Mouse (Mus musculus) heart, embryonic 13.5 days (tissue): ENCODE measurements around the gene Gm20458. TPM values are rescaled to one million over a fixed set of nuclear protein-coding genes. Genes with fewer than 3 reads are reported as not detected.
A peak's percentile ranks its signal among the peaks of the same experiment; 100 is the strongest.

Experiments
- ATAC-seq: fragments of 200-750 bp; cut with Nextera tagmentation; 2 replicates; pipeline ENCODE4 v1.8.0; 2017; ENCODE audit warnings: moderate TSS enrichment; ENCODE audit not compliant: insufficient number of reproducible peaks, low FRiP score, low TSS enrichment; ENCODE audit errors: extremely low read depth
- H3K27ac ChIP-seq: fragments of 300-500 bp; sonication (generic); replicated peaks from 2 replicates; pipeline ENCODE4 v1.5.1; 2015; ENCODE audit warnings: moderate library complexity, mild to moderate bottlenecking, inconsistent platforms
- H3K27me3 ChIP-seq: fragments of 300-500 bp; sonication (generic); replicated peaks from 2 replicates; pipeline ENCODE4 v1.6.1; 2015; ENCODE audit warnings: mild to moderate bottlenecking, inconsistent platforms
- H3K36me3 ChIP-seq: fragments of 300-500 bp; sonication (generic); 2 replicates; pipeline ENCODE4 v1.6.1; 2015; ENCODE audit warnings: mild to moderate bottlenecking, inconsistent platforms
- H3K4me1 ChIP-seq: fragments of 300-500 bp; sonication (generic); 2 replicates; pipeline ENCODE4 v1.6.1; 2015; ENCODE audit warnings: inconsistent platforms
- H3K4me2 ChIP-seq: fragments of 300-500 bp; sonication (generic); 2 replicates; pipeline ENCODE4 v1.6.1; 2015; ENCODE audit warnings: inconsistent platforms, mild to moderate bottlenecking, moderate library complexity
- H3K4me3 ChIP-seq: fragments of 300-500 bp; sonication (generic); 2 replicates; pipeline ENCODE4 v1.5.1; 2015; ENCODE audit warnings: moderate library complexity, mild to moderate bottlenecking, inconsistent platforms
- H3K9ac ChIP-seq: fragments of 300-500 bp; sonication (generic); 2 replicates; pipeline ENCODE4 v1.6.1; 2015; ENCODE audit warnings: inconsistent platforms, mild to moderate bottlenecking, moderate library complexity
- H3K9me3 ChIP-seq: fragments of 300-500 bp; sonication (generic); 2 replicates; pipeline ENCODE4 v1.6.1; 2016; ENCODE audit warnings: inconsistent platforms
- WGBS: fragments of 180-500 bp; shearing (Covaris S2); methylation state at CpG from one replicate; pipeline ENCODE4 v1.1.7; 2015; ENCODE audit warnings: mixed read lengths; 5-methylcytosine and 5-hydroxymethylcytosine counted together
- polyA plus RNA-seq: library from polyadenylated mRNA; unstranded; fragments of >200 nt; fragmentation: Nextera tagmentation; extraction: Ambion mirVana; gene quantifications from 2 replicates; pipeline ENCODE4 v1.2.1, GENCODE M21; 2015

The Gm20458 gene
- polyA plus RNA-seq, 1 experiment from 2014 or later, result 11.7 TPM

GRCm38 (mm10) chr2:164443051-164443437, 17.7 kb upstream of the Gm20458 start:
- peaks cover 7% of the 10 kb centered on the region; the same call in 1 of the 2 replicates for H3K27me3 ChIP-seq
- peak overlapping the region; percentile 79 for H3K27ac ChIP-seq
- under 1% methylated on average over 26 of the region's 26 CpGs for WGBS
- peak overlapping the region; percentile 91 for H3K9ac ChIP-seq
- H3K4me3 ChIP-seq, result peak overlapping the region; percentile 78
- H3K36me3 ChIP-seq, result no peaks in the 10 kb centered on the region
- H3K4me2 ChIP-seq, result peak overlapping the region; percentile 88
- ATAC-seq, result peak; percentile 80
- H3K4me1 ChIP-seq, result peaks cover 51% of the 10 kb centered on the region
- H3K9me3 ChIP-seq, result no peaks in the 10 kb centered on the region

- Histone ChIP-seq H3K4me1 (peaks cover 46% of the 10 kb centered on the region), H3K9me3 (no peaks in the 10 kb centered on the region), H3K27me3 (peaks cover 7% of the 10 kb centered on the region; the same call in 1 of the 2 replicates), H3K4me3 (peak within 1 kb of the TSS; percentile 78), H3K36me3 (no peaks in the 10 kb centered on the region), H3K4me2 (peak within 1 kb of the TSS; percentile 88), H3K9ac (peak within 1 kb of the TSS; percentile 91), H3K27ac (peak within 1 kb of the TSS; percentile 79)
- ATAC-seq, result no peak
- 8% methylated on average over 18 of the region's 18 CpGs for WGBS
These were observed 17.2 kb upstream of the Gm20458 start, which contains the start of gene Sdc4 for GRCm38 (mm10) chr2:164443460-164444000. Gene Sdc4 (minus strand): TSS chr2:164443887.

DNA sequence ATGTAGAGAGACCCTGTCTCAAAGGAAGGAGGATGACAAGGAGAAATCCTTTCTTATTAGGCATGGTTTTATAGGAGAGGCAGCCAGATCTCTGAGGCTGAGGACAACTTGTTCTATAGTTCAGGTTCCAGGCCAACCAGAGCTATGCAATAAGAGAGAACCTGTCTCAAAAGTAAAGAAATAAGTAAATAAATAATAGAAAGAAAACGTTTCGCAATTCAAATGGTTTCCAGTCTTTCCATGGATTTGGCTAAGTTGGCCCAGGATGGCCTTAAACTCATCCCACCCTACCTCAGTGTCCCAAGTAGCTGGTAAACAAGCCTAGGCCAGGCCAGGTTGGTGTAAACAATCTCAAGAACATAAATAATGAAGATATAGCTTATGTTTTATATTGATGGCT, 16.1 kb upstream of the Gm20458 start:
- Histone ChIP-seq H3K4me2 (no peak overlapping the region), H3K4me1 (peaks cover 46% of the 10 kb centered on the region), H3K36me3 (no peaks in the 10 kb centered on the region), H3K9me3 (no peaks in the 10 kb centered on the region), H3K4me3 (no peak overlapping the region), H3K9ac (no peak overlapping the region), H3K27me3 (peaks cover 7% of the 10 kb centered on the region; the same call in 1 of the 2 replicates), H3K27ac (no peak overlapping the region)
- ATAC-seq, result no peak
- WGBS, result 77% methylated on average over 2 of the region's 2 CpGs

DNA sequence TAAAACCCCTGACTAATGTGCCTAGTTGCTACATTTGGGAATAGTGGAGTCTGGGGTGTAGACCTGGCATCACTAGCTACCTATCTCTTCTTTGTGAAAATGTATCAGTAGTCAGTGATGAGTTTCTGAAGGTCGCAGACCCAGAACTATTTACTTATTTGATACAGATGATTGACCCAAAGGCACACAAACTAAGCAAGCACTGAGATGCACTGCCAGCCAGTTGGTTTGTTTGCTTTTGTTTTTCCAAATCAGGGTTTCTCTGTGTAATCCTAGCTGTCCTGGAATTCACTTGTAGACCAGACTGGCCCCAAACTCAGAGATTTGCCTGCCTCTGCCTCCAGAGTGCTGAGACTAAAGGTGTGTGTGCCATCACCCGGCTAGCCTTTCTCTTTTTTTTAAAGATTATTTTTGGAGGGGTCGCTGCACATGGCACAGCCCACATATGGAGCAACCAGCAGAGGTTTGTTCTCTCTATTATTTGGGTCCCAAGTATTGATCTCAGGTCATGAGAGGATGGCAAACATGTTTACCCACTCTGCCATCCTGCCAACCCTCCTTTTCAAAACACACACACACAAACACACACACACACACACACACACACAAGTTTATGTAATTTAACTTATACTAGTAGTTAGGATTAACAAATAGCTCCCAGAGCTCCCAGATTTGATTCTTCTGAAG, 15.2 kb upstream of the Gm20458 start:
- no peak overlapping the region for H3K4me3 ChIP-seq
- no peak overlapping the region for H3K4me2 ChIP-seq
- 80% methylated on average over 3 of the region's 3 CpGs for WGBS
- H3K4me1 ChIP-seq, result peaks cover 42% of the 10 kb centered on the region
- peaks cover 7% of the 10 kb centered on the region; the same call in 1 of the 2 replicates for H3K27me3 ChIP-seq
- ATAC-seq, result no peak
- H3K9ac ChIP-seq, result no peak overlapping the region
- H3K27ac ChIP-seq, result no peak overlapping the region
- H3K9me3 ChIP-seq, result no peaks in the 10 kb centered on the region
- H3K36me3 ChIP-seq, result no peaks in the 10 kb centered on the region

DNA sequence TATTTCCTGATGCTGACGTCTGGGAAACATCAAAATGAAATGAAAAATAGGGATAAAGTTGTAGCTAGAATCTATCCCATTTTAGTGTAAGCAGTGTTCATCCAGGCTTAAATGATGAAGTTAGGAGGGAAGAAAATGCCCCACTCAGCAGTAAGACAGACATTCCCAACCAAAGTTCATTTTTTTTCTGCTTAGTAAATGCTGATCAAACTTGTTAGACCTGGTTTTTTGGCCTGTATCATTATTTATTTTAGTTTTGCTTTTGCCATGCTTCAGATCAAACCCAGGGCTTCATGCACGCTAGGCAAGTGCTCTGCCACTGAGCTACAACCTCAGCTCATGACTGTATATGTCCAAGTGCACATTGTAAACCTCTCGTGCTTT, 14.7 kb upstream of the Gm20458 start:
- peaks cover 5% of the 10 kb centered on the region; the same call in 1 of the 2 replicates for H3K27me3 ChIP-seq
- H3K9ac ChIP-seq, result no peak overlapping the region
- H3K4me3 ChIP-seq, result no peak overlapping the region
- H3K27ac ChIP-seq, result no peak overlapping the region
- no peaks in the 10 kb centered on the region for H3K36me3 ChIP-seq
- WGBS, result 72% methylated on average over 3 of the region's 3 CpGs
- no peak for ATAC-seq
- no peaks in the 10 kb centered on the region for H3K9me3 ChIP-seq
- no peak overlapping the region for H3K4me2 ChIP-seq
- H3K4me1 ChIP-seq, result peaks cover 39% of the 10 kb centered on the region

GRCm38 (mm10) chr2:164448140-164448539, 12.6 kb upstream of the Gm20458 start:
- no peak overlapping the region for H3K4me3 ChIP-seq
- 65% methylated on average over 1 of the region's 1 CpGs for WGBS
- peaks cover 45% of the 10 kb centered on the region for H3K4me1 ChIP-seq
- H3K9ac ChIP-seq, result no peak overlapping the region
- ATAC-seq, result no peak
- no peaks in the 10 kb centered on the region for H3K36me3 ChIP-seq
- H3K9me3 ChIP-seq, result no peaks in the 10 kb centered on the region
- no peak overlapping the region for H3K27ac ChIP-seq
- no peak overlapping the region for H3K4me2 ChIP-seq
- H3K27me3 ChIP-seq, result no peaks in the 10 kb centered on the region

DNA sequence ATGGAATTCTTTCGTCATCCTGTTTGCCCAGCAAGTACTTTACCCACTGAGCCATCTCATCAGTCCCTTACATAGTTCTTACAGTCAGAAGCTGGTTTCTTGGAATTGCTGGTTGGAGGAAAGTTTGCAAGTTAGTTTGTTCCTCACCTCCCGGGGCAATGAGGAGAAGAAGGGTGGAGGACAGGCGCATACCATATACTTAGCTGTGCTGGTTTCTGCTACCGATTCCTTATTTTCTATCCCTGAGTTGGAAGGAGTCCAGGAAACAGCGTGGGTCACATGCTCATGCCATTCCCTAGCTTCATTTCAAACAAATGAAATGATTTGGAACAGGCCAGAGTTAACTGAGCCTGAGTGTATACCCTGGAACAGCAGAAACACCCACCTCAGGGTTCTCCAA, 11.8 kb upstream of the Gm20458 start:
- Histone ChIP-seq H3K9me3 (no peaks in the 10 kb centered on the region), H3K4me2 (0 out of 2 replicates have a peak overlapping the region, but pooled peaks have one; percentile 4), H3K4me3 (no peak overlapping the region), H3K4me1 (peaks cover 45% of the 10 kb centered on the region), H3K9ac (0 out of 2 replicates have a peak overlapping the region, but pooled peaks have one; percentile 19), H3K27ac (0 out of 2 replicates have a peak overlapping the region, but pooled peaks have one; percentile 36), H3K36me3 (no peaks in the 10 kb centered on the region), H3K27me3 (no peaks in the 10 kb centered on the region)
- no peak for ATAC-seq
- 52% methylated on average over 5 of the region's 5 CpGs for WGBS

GRCm38 (mm10) chr2:164449341-164450042, 11.3 kb upstream of the Gm20458 start:
- peak overlapping the region; percentile 36; the same call in 1 of the 2 replicates for H3K27ac ChIP-seq
- peaks cover 51% of the 10 kb centered on the region for H3K4me1 ChIP-seq
- H3K27me3 ChIP-seq, result no peaks in the 10 kb centered on the region
- peak overlapping the region; percentile 30; the same call in 1 of the 2 replicates for H3K4me2 ChIP-seq
- 45% methylated on average over 14 of the region's 14 CpGs for WGBS
- H3K4me3 ChIP-seq, result no peak overlapping the region
- no peak for ATAC-seq
- no peaks in the 10 kb centered on the region for H3K9me3 ChIP-seq
- 0 out of 2 replicates have a peak overlapping the region, but pooled peaks have one; percentile 10 for H3K9ac ChIP-seq
- no peaks in the 10 kb centered on the region for H3K36me3 ChIP-seq

- Histone ChIP-seq H3K9ac (0 out of 2 replicates have a peak overlapping the region, but pooled peaks have one; percentile 42), H3K36me3 (no peaks in the 10 kb centered on the region), H3K9me3 (no peaks in the 10 kb centered on the region), H3K27ac (peak overlapping the region; percentile 74), H3K4me1 (peaks cover 77% of the 10 kb centered on the region), H3K27me3 (no peaks in the 10 kb centered on the region), H3K4me3 (no peak overlapping the region), H3K4me2 (peak overlapping the region; percentile 51)
- WGBS, result 33% methylated on average over 11 of the region's 13 CpGs
- peak; percentile 67 for ATAC-seq
These were observed 8.6 kb upstream of the Gm20458 start for GRCm38 (mm10) chr2:164452000-164452676.

GRCm38 (mm10) chr2:164453047-164453757, 7.6 kb upstream of the Gm20458 start:
- peak overlapping the region; percentile 74 for H3K27ac ChIP-seq
- no peak for ATAC-seq
- 26% methylated on average over 14 of the region's 14 CpGs for WGBS
- H3K9ac ChIP-seq, result no peak overlapping the region
- peak overlapping the region; percentile 51 for H3K4me2 ChIP-seq
- no peaks in the 10 kb centered on the region for H3K9me3 ChIP-seq
- no peaks in the 10 kb centered on the region for H3K27me3 ChIP-seq
- peaks cover 77% of the 10 kb centered on the region for H3K4me1 ChIP-seq
- 0 out of 2 replicates have a peak overlapping the region, but pooled peaks have one; percentile 1 for H3K4me3 ChIP-seq
- H3K36me3 ChIP-seq, result no peaks in the 10 kb centered on the region
